Mouse (Mus musculus) kidney, postnatal 14 days (tissue): ENCODE results near the gene Dop1b.
"Not testable (repeated sequence)": the region's sequence is repeated elsewhere in the genome, so short reads cannot be mapped to it uniquely, and the experiment has no call there.

Source experiments
- DNase-seq: peaks from one replicate; pipeline ENCODE4 v3.0.0; 2022; ENCODE audit warnings: mixed read lengths

Dop1b gene

GRCm38 (mm10) chr16:93763378-93763777 lies 51.7 kb downstream of the Dop1b start:
- no peak for DNase-seq

GRCm38 (mm10) chr16:93764597-93764996 lies 52.9 kb downstream of the Dop1b start:
- no peak for DNase-seq

- DNase-seq, result peak; percentile 44
These were observed 55.3 kb downstream of the Dop1b start for GRCm38 (mm10) chr16:93766956-93767355.

GRCm38 (mm10) chr16:93767548-93767947 lies 55.8 kb downstream of the Dop1b start:
- no peak for DNase-seq

GRCm38 (mm10) chr16:93769621-93770020 lies 57.9 kb downstream of the Dop1b start:
- DNase-seq, result peak; percentile 58

GRCm38 (mm10) chr16:93770271-93770926 lies 58.7 kb downstream of the Dop1b start:
- DNase-seq, result peak; percentile 55

GRCm38 (mm10) chr16:93774658-93775057 lies 63.0 kb downstream of the Dop1b start:
- no peak for DNase-seq

GRCm38 (mm10) chr16:93776468-93776867 lies 64.8 kb downstream of the Dop1b start:
- DNase-seq, result no peak

- no peak for DNase-seq
These were observed 65.7 kb downstream of the Dop1b start for GRCm38 (mm10) chr16:93777247-93777999.

GRCm38 (mm10) chr16:93778393-93778792 lies 66.7 kb downstream of the Dop1b start:
- not testable (repeated sequence) for DNase-seq

- DNase-seq, result no peak
These were observed 67.8 kb downstream of the Dop1b start for GRCm38 (mm10) chr16:93779554-93779953.

- DNase-seq, result no peak
These were observed 69.2 kb downstream of the Dop1b start for GRCm38 (mm10) chr16:93780660-93781479.

- no peak for DNase-seq
These were observed 72.5 kb downstream of the Dop1b start for GRCm38 (mm10) chr16:93784175-93784574.

- DNase-seq, result peak; percentile 78
These were observed 74.1 kb downstream of the Dop1b start for GRCm38 (mm10) chr16:93785805-93786204.

- DNase-seq, result no peak
These were observed 76.7 kb downstream of the Dop1b start for GRCm38 (mm10) chr16:93788388-93788787.

- no peak for DNase-seq
These were observed 77.2 kb downstream of the Dop1b start for GRCm38 (mm10) chr16:93788881-93789280.

- DNase-seq, result no peak
These were observed 78.5 kb downstream of the Dop1b start for GRCm38 (mm10) chr16:93789971-93790755.

- peak; percentile 36 for DNase-seq
These were observed 81.4 kb downstream of the Dop1b start for GRCm38 (mm10) chr16:93792981-93793630.

GRCm38 (mm10) chr16:93794845-93795244 lies 83.1 kb downstream of the Dop1b start:
- no peak for DNase-seq

- DNase-seq, result no peak
These were observed 83.7 kb downstream of the Dop1b start for GRCm38 (mm10) chr16:93795391-93795790.

- DNase-seq, result peak; percentile 51
These were observed 85.5 kb downstream of the Dop1b start for GRCm38 (mm10) chr16:93797021-93797840.
